Mouse (Mus musculus) kidney, postnatal 0 days (tissue): ENCODE measurements around the gene Cckbr. TPM values are rescaled to one million over a fixed set of nuclear protein-coding genes. Genes with fewer than 3 reads are reported as not detected.

ENCODE experiments used
- ATAC-seq: fragments of 200-750 bp; cut with Nextera tagmentation; replicated peaks from 2 replicates; pipeline ENCODE4 v1.8.0; 2017; ENCODE audit warnings: low read depth, moderate number of reproducible peaks, moderate TSS enrichment, moderate library complexity; ENCODE audit not compliant: low FRiP score
- DNase-seq: peaks from one replicate; pipeline ENCODE4 v3.0.0-alpha.2; 2016; ENCODE audit warnings: low spot score
- H3K27ac ChIP-seq: fragments of 300-500 bp; sonication (generic); 2 replicates; pipeline ENCODE4 v1.5.1; 2014; ENCODE audit warnings: mild to moderate bottlenecking
- H3K27me3 ChIP-seq: fragments of 300-500 bp; sonication (generic); 2 replicates; pipeline ENCODE4 v1.6.1; 2014; ENCODE audit warnings: low read length, mixed read lengths; ENCODE audit not compliant: insufficient read depth
- H3K36me3 ChIP-seq: fragments of 300-500 bp; sonication (generic); 2 replicates; pipeline ENCODE4 v1.6.1; 2014; ENCODE audit warnings: low read length, mixed read lengths; ENCODE audit not compliant: insufficient read depth
- H3K4me1 ChIP-seq: fragments of 300-500 bp; sonication (generic); replicated peaks from 2 replicates; pipeline ENCODE4 v1.6.1; 2014; ENCODE audit warnings: antibody characterized with exemption, low read length, mixed read lengths; ENCODE audit not compliant: insufficient read depth
- H3K4me2 ChIP-seq: fragments of 300-500 bp; sonication (generic); 2 replicates; pipeline ENCODE4 v1.6.1; 2014; ENCODE audit warnings: mild to moderate bottlenecking, low read length, moderate library complexity, mixed read lengths
- H3K4me3 ChIP-seq: fragments of 300-500 bp; sonication (generic); replicated peaks from 2 replicates; pipeline ENCODE4 v1.5.1; 2014; ENCODE audit warnings: low read depth, low read length
- H3K9ac ChIP-seq: fragments of 300-500 bp; sonication (generic); 2 replicates; pipeline ENCODE4 v1.6.1; 2014; ENCODE audit warnings: low read depth, low read length
- H3K9me3 ChIP-seq: fragments of 300-500 bp; sonication (generic); replicated peaks from 2 replicates; pipeline ENCODE4 v1.6.1; 2016; ENCODE audit warnings: low read length, inconsistent platforms, mixed read lengths
- CTCF ChIP-seq: IDR thresholded peaks from 2 replicates; pipeline ENCODE4 v1.5.1; 2016; ENCODE audit warnings: antibody characterized with exemption, low read depth, mild to moderate bottlenecking, moderate library complexity
- WGBS: fragments of 180-500 bp; shearing (Covaris S2); extraction: QIAGEN DNeasy Blood & Tissue Kit; methylation state at CpG from one replicate; pipeline ENCODE4 v1.1.7; 2014; 5-methylcytosine and 5-hydroxymethylcytosine counted together
- polyA plus RNA-seq: library from polyadenylated mRNA; unstranded; fragments of >200 nt; fragmentation: Nextera tagmentation; extraction: Ambion mirVana; gene quantifications from 2 replicates; pipeline ENCODE4 v1.2.1, GENCODE M21; 2015

Cckbr gene
- polyA plus RNA-seq, 1 experiment from 2014 or later, result 0.59 TPM

- ATAC-seq (no peak), DNase-seq (no peak)
- Histone ChIP-seq H3K27me3 (no peaks in the 10 kb centered on the region), H3K9ac (no peak overlapping the region), H3K9me3 (no peaks in the 10 kb centered on the region), H3K27ac (no peak overlapping the region), H3K4me1 (no peaks in the 10 kb centered on the region), H3K4me2 (no peak overlapping the region), H3K36me3 (no peaks in the 10 kb centered on the region), H3K4me3 (no peak overlapping the region)
- WGBS, result 54% methylated on average over 1 of the region's 1 CpGs
- peak; percentile 53 for TF ChIP-seq CTCF
Measured at GRCm38 (mm10) chr7:105472607-105473006, 47.1 kb downstream of the Cckbr start.

DNA sequence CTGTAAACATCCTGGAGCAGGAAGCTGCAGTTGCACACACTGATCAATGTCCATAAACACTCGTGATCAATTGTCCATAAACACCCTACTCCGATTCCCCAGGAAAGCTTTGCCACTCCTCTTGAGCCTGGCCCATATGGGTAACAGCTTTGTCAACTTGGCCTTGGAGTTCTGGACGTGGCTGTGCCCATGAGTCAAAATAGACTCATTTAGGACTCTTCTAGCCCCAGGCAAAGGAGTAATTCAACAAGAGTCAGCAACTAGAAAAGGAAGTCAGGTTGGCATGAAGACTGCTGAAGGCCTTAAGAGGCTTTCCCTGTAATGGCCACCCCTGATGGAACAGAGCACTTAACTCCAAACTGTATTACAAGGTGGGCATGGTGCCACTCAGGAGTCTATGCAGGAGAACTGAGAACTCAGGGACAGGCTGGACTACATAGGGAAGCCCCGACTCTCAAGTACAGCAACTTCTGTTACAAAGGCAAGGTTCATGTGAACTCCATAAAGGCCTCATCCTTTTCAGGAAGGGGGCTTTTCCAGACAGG lies 49.3 kb downstream of the Cckbr start:
- Histone ChIP-seq H3K27me3 (no peaks in the 10 kb centered on the region), H3K9me3 (no peaks in the 10 kb centered on the region), H3K27ac (no peak overlapping the region), H3K4me1 (no peaks in the 10 kb centered on the region), H3K4me2 (no peak overlapping the region), H3K4me3 (no peak overlapping the region), H3K9ac (no peak overlapping the region), H3K36me3 (no peaks in the 10 kb centered on the region)
- ATAC-seq, result no peak
- no peak for DNase-seq
- WGBS, result 66% methylated on average over 4 of the region's 4 CpGs
- TF ChIP-seq CTCF, result no peak

DNA sequence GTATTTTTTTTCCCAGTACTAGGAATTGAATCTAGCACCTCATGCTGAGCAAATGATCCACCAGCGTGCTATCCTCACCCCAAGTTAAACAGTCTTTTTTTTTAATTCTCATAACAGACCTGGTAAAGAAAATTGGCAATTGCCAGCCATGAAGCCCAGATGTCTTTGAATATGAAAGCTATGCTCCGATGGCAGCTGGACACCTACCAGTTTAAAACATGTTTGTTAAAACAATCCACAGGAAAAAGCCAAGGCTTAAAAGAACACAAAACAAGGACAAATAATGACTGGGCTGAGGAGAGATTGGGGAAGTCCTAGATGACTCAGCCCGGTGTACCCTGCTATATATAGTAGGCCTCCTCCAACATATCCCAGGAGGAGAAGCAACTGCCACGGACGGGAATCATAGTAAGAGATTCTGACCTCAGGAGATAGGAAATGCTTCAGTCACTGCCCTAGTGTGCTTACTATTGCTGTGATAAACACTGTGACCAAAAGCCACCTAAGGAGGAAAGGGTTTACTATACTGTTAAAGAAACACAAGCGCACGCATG lies 49.9 kb downstream of the Cckbr start:
- WGBS, result 75% methylated on average over 7 of the region's 7 CpGs

GRCm38 (mm10) chr7:105476683-105477432 lies 51.3 kb downstream of the Cckbr start:
- DNase-seq (no peak), ATAC-seq (no peak)
- Histone ChIP-seq H3K27ac (no peak overlapping the region), H3K27me3 (no peaks in the 10 kb centered on the region), H3K4me2 (no peak overlapping the region), H3K4me3 (no peak overlapping the region), H3K4me1 (peaks cover 7% of the 10 kb centered on the region; the same call in 1 of the 2 replicates), H3K9ac (no peak overlapping the region), H3K9me3 (no peaks in the 10 kb centered on the region), H3K36me3 (no peaks in the 10 kb centered on the region)
- TF ChIP-seq CTCF, result no peak
- 73% methylated on average over 10 of the region's 10 CpGs for WGBS

More for the DNA sequence above, 49.9 kb downstream of the Cckbr start:
- H3K4me3 ChIP-seq, result no peak overlapping the region
- no peak overlapping the region for H3K27ac ChIP-seq
- no peaks in the 10 kb centered on the region for H3K36me3 ChIP-seq
- no peak overlapping the region for H3K9ac ChIP-seq
- H3K4me1 ChIP-seq, result no peaks in the 10 kb centered on the region
- ATAC-seq, result no peak
- H3K27me3 ChIP-seq, result no peaks in the 10 kb centered on the region
- no peak overlapping the region for H3K4me2 ChIP-seq
- no peak for TF ChIP-seq CTCF
- H3K9me3 ChIP-seq, result no peaks in the 10 kb centered on the region
- peak; percentile 19 for DNase-seq

GRCm38 (mm10) chr7:105477433-105477700 lies 51.8 kb downstream of the Cckbr start:
- 85% methylated on average over 1 of the region's 1 CpGs for WGBS

GRCm38 (mm10) chr7:105477841-105478240 lies 52.3 kb downstream of the Cckbr start:
- Histone ChIP-seq H3K9ac (no peak overlapping the region), H3K4me3 (no peak overlapping the region), H3K9me3 (no peaks in the 10 kb centered on the region), H3K4me2 (no peak overlapping the region), H3K36me3 (no peaks in the 10 kb centered on the region), H3K27me3 (no peaks in the 10 kb centered on the region), H3K27ac (no peak overlapping the region), H3K4me1 (peaks cover 8% of the 10 kb centered on the region; the same call in 1 of the 2 replicates)
- DNase-seq, result peak; percentile 86
- peak; percentile 26; the same call in 1 of the 2 replicates for ATAC-seq
- TF ChIP-seq CTCF, result peak; percentile 92
- 64% methylated on average over 3 of the region's 3 CpGs for WGBS

More at GRCm38 (mm10) chr7:105477433-105477700, 51.8 kb downstream of the Cckbr start:
- peaks cover 8% of the 10 kb centered on the region; the same call in 1 of the 2 replicates for H3K4me1 ChIP-seq
- no peak overlapping the region for H3K9ac ChIP-seq
- no peaks in the 10 kb centered on the region for H3K9me3 ChIP-seq
- ATAC-seq (no peak), DNase-seq (no peak)
- H3K27ac ChIP-seq, result no peak overlapping the region
- no peak overlapping the region for H3K4me2 ChIP-seq
- no peak overlapping the region for H3K4me3 ChIP-seq
- no peak for TF ChIP-seq CTCF
- H3K36me3 ChIP-seq, result no peaks in the 10 kb centered on the region
- H3K27me3 ChIP-seq, result no peaks in the 10 kb centered on the region
